Mouse (Mus musculus) ES-E14 (cell line): Measurements from ENCODE around the gene Gramd1b.

Experiments used
- CHD2 ChIP-seq: IDR thresholded peaks from 2 replicates; pipeline ENCODE4 v1.6.1; 2014; ENCODE audit warnings: mild to moderate bottlenecking, low read depth, low read length, inconsistent platforms
- HCFC1 ChIP-seq: IDR thresholded peaks from 2 replicates; pipeline ENCODE4 v1.6.1; 2012; ENCODE audit warnings: low read length, inconsistent platforms, borderline replicate concordance; ENCODE audit not compliant: insufficient read depth
- MAFK ChIP-seq: IDR thresholded peaks from 2 replicates; pipeline ENCODE4 v1.6.1; 2014; ENCODE audit warnings: mild to moderate bottlenecking, low read depth, low read length, inconsistent platforms; ENCODE audit not compliant: insufficient read depth
- ZC3H11A ChIP-seq: IDR thresholded peaks from 2 replicates; pipeline ENCODE4 v1.6.1; 2012; ENCODE audit warnings: low read depth, mild to moderate bottlenecking, inconsistent platforms, low read length, borderline replicate concordance
- ZNF384 ChIP-seq: IDR thresholded peaks from 2 replicates; pipeline ENCODE4 v1.6.1; 2012; ENCODE audit warnings: low read depth, low read length, inconsistent platforms

GRCm38 (mm10) chr9:40342101-40342500 is 189.1 kb downstream of the Gramd1b start:
- no peak for TF ChIP-seq ZNF384
- no peak for TF ChIP-seq MAFK
- no peak for TF ChIP-seq CHD2
- TF ChIP-seq ZC3H11A, result no peak
- TF ChIP-seq HCFC1, result no peak
